Mouse (Mus musculus) frontal cortex, adult (tissue): ENCODE measurements around the gene Arhgap11a.

Experiments
- ATAC-seq: cut with Nextera tagmentation; 2 replicates; pipeline ENCODE4 v1.9.2; 2017; ENCODE audit warnings: mild to moderate bottlenecking, moderate library complexity, mixed read lengths; ENCODE audit not compliant: low TSS enrichment

The Arhgap11a gene

GRCm38 (mm10) chr2:113817681-113818606 lies 30.5 kb downstream of the Arhgap11a start:
- ATAC-seq, result peak; percentile 24; the same call in 1 of the 2 replicates

- ATAC-seq, result no peak
These were observed 40.8 kb downstream of the Arhgap11a start for GRCm38 (mm10) chr2:113807640-113808039.

GRCm38 (mm10) chr2:113806851-113807577 lies 41.4 kb downstream of the Arhgap11a start:
- no peak for ATAC-seq

GRCm38 (mm10) chr2:113805765-113806164 lies 42.7 kb downstream of the Arhgap11a start:
- peak; percentile 90 for ATAC-seq

GRCm38 (mm10) chr2:113803753-113804152 lies 44.7 kb downstream of the Arhgap11a start:
- ATAC-seq, result no peak

DNA sequence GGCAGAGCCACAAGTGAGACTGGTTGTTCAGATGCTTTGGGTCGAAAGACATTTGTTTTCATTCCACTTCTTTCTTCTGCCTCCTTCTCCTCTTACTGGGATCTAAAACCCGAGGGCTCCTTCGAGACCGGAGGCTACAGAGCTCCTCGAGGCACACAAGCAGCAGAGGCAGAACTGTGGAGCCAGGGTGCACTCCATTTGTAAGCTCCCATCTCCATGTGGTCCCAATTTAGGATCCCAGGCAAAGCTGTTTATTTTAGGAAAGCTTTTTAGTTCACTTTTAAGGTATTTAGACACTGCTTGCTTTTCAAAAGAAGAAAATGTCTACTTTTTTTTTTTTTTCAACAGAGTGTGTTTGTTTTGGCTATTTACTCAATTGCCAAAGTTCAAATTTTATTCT lies 47.6 kb downstream of the Arhgap11a start:
- no peak for ATAC-seq

GRCm38 (mm10) chr2:113798605-113799004 lies 49.9 kb downstream of the Arhgap11a start:
- peak; percentile 14; the same call in 1 of the 2 replicates for ATAC-seq

- ATAC-seq, result no peak
These were observed 53.3 kb downstream of the Arhgap11a start for GRCm38 (mm10) chr2:113795186-113795585.

GRCm38 (mm10) chr2:113793521-113793920 lies 54.9 kb downstream of the Arhgap11a start:
- no peak for ATAC-seq

- no peak for ATAC-seq
These were observed 59.6 kb downstream of the Arhgap11a start for GRCm38 (mm10) chr2:113788821-113789387.

DNA sequence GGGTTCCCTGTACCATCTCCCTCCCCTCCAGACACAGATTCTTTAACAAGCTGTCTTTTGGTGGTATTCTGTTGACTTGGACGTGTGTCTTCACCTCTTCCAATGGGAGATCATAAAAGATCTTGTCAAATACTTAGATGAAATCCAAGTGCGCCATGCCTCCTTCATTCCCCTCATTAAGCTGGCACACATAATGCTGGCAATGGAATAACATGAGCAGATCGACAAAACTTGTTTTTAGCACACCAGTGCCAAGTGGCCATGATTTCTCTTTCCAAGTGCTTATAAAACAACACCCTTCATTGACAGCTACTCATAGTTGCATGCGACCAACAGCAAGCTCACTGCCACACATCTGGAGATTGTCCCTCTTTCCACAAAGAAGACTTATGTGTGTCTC lies 60.6 kb downstream of the Arhgap11a start:
- no peak for ATAC-seq

- ATAC-seq, result no peak
These were observed 63.6 kb downstream of the Arhgap11a start for GRCm38 (mm10) chr2:113784851-113785250.

DNA sequence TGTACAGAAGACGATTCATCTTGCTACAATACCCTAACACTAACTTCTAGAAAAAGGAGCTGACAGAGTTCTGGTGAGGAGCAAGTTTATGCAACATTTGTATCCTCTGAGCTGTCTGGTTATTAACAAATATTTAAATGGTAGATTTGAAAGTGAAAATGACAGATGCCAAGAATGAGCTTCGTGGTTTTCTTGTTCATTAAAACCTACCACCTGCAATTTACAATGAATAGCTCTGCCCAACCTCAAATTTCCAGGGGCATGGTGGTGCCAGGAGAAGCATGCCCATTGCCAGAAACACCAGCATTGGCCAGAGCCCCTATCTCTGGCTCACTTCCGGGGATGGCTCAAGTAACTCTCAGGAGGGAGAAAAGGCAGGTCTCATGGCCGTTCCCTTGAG lies 66.9 kb downstream of the Arhgap11a start:
- ATAC-seq, result no peak
